Mouse (Mus musculus) myocyte (in vitro differentiated cells): ENCODE measurements around the gene Ank.
A peak's percentile ranks its signal among the peaks of the same experiment; 100 is the strongest.

Source experiments
- E2F4 ChIP-seq: IDR thresholded peaks from one replicate; pipeline ENCODE4 v1.6.1; 2011; ENCODE audit warnings: mild to moderate bottlenecking, control low read depth, moderate library complexity; ENCODE audit not compliant: insufficient read depth
- MYOD1 ChIP-seq, 3 experiments: IDR thresholded peaks; one replicate each; pipeline ENCODE4 v1.6.1; 2011; ENCODE audit warnings: control low read depth in 2 of 3, low read depth in 2 of 3, mild to moderate bottlenecking in 2 of 3, moderate library complexity in 1 of 3; ENCODE audit not compliant: insufficient read length in 2 of 3, control insufficient read depth in 1 of 3

GRCm38 (mm10) chr15:27570385-27570784 is 103.9 kb downstream of the Ank start:
- TF ChIP-seq MYOD1 (IDR thresholded peaks at IDR 0.05; ENCODE audit: control insufficient read depth in 1 of 3, insufficient read length in 2 of 3, low read depth in 2 of 3) (peak in 1 of 3 experiments; percentile 39), E2F4 (no peak)
